Mouse (Mus musculus) embryonic fibroblast, embryonic 13.5 days (primary cell): ENCODE results near the gene Tenm4.

Source experiments
- CTCF ChIP-seq: IDR thresholded peaks from 2 replicates; pipeline ENCODE4 v1.5.1; 2011; ENCODE audit warnings: mild to moderate bottlenecking, control low read depth, low read length, moderate library complexity, borderline replicate concordance; ENCODE audit not compliant: insufficient read depth
- POLR2A ChIP-seq: IDR thresholded peaks from 2 replicates; pipeline ENCODE4 v1.6.1; 2011; ENCODE audit warnings: low read depth, mild to moderate bottlenecking, control low read depth, low read length, moderate library complexity

- TF ChIP-seq CTCF (no peak), POLR2A (no peak)
Measured at GRCm38 (mm10) chr7:96440161-96440707, 269.2 kb downstream of the Tenm4 start.
